Mouse (Mus musculus): ENCODE measurements around the gene Edf1.

- TF ChIP-seq CTCF (IDR thresholded peaks at IDR 0.05) (no peak), EP300 (IDR thresholded peaks at IDR 0.05) (no peak)
These were observed 17.2 kb downstream of the Edf1 start, which contains the start of the genes Mamdc4 and Phpt1 for GRCm38 (mm10) chr2:25574579-25575431.

Measured in lung, postnatal 0 days (tissue).